Mouse (Mus musculus) neural tube, embryonic 11.5 days (tissue): ENCODE data around the gene Wdfy4. TPM values are rescaled to one million over a fixed set of nuclear protein-coding genes. Genes with fewer than 3 reads are reported as not detected.

Experiments used
- ATAC-seq: fragments of 200-750 bp; cut with Nextera tagmentation; 2 replicates; pipeline ENCODE4 v1.8.0; 2017; ENCODE audit warnings: moderate number of reproducible peaks, mild to moderate bottlenecking, moderate TSS enrichment, moderate library complexity; ENCODE audit not compliant: insufficient read depth, low FRiP score, low TSS enrichment
- DNase-seq: peaks from one replicate; pipeline ENCODE4 v3.0.0-alpha.2; 2015; ENCODE audit warnings: low spot score
- H3K27ac ChIP-seq: fragments of 300-500 bp; sonication (generic); 2 replicates; pipeline ENCODE4 v1.5.1; 2014; ENCODE audit warnings: low read depth, mild to moderate bottlenecking, low read length
- H3K27me3 ChIP-seq: fragments of 300-500 bp; sonication (generic); 2 replicates; pipeline ENCODE4 v1.6.1; 2014; ENCODE audit warnings: mild to moderate bottlenecking, low read length, mixed read lengths; ENCODE audit not compliant: control insufficient read depth, insufficient read depth
- H3K36me3 ChIP-seq: fragments of 300-500 bp; sonication (generic); 2 replicates; pipeline ENCODE4 v1.6.1; 2014; ENCODE audit warnings: mild to moderate bottlenecking, low read length, moderate library complexity, mixed read lengths; ENCODE audit not compliant: control insufficient read depth, insufficient read depth
- H3K4me1 ChIP-seq: fragments of 300-500 bp; sonication (generic); 2 replicates; pipeline ENCODE4 v1.6.1; 2014; ENCODE audit warnings: low read length, mixed read lengths; ENCODE audit not compliant: control insufficient read depth, insufficient read depth
- H3K4me2 ChIP-seq: fragments of 300-500 bp; sonication (generic); 2 replicates; pipeline ENCODE4 v1.6.1; 2014; ENCODE audit warnings: low read depth, mild to moderate bottlenecking, moderate library complexity
- H3K4me3 ChIP-seq: fragments of 300-500 bp; sonication (generic); 2 replicates; pipeline ENCODE4 v1.5.1; 2014; ENCODE audit warnings: low read depth, low read length
- H3K9ac ChIP-seq: fragments of 300-500 bp; sonication (generic); 2 replicates; pipeline ENCODE4 v1.6.1; 2014; ENCODE audit warnings: mild to moderate bottlenecking, low read length
- H3K9me3 ChIP-seq: fragments of 300-500 bp; sonication (generic); 2 replicates; pipeline ENCODE4 v1.6.1; 2016; ENCODE audit warnings: low read length; ENCODE audit not compliant: control insufficient read depth
- WGBS: fragments of 180-500 bp; shearing (Covaris S2); extraction: QIAGEN DNeasy Blood & Tissue Kit; methylation state at CpG from one replicate; pipeline ENCODE4 v1.1.7; 2014; 5-methylcytosine and 5-hydroxymethylcytosine counted together
- polyA plus RNA-seq: library from polyadenylated mRNA; unstranded; fragments of >200 nt; fragmentation: Nextera tagmentation; extraction: Ambion mirVana; gene quantifications from 2 replicates; pipeline ENCODE4 v1.2.1, GENCODE M21; 2014

The Wdfy4 gene
- polyA plus RNA-seq, 1 experiment from 2014 or later = 0.36 TPM

- WGBS = 89% methylated on average over 3 of the region's 3 CpGs
- Histone ChIP-seq H3K27me3 (no peaks in the 10 kb centered on the region), H3K4me3 (no peak overlapping the region), H3K36me3 (no peaks in the 10 kb centered on the region), H3K4me2 (no peak overlapping the region), H3K27ac (no peak overlapping the region), H3K9ac (no peak overlapping the region), H3K4me1 (no peaks in the 10 kb centered on the region), H3K9me3 (no peaks in the 10 kb centered on the region)
- DNase-seq = no peak
- ATAC-seq = no peak
Observed at GRCm38 (mm10) chr14:33045217-33045616, 140.1 kb downstream of the Wdfy4 start.

- no peak overlapping the region for H3K27ac ChIP-seq
- no peaks in the 10 kb centered on the region for H3K9me3 ChIP-seq
- DNase-seq = no peak
- H3K36me3 ChIP-seq = no peaks in the 10 kb centered on the region
- H3K4me3 ChIP-seq = no peak overlapping the region
- H3K9ac ChIP-seq = no peak overlapping the region
- ATAC-seq = no peak
- 56% methylated on average over 3 of the region's 3 CpGs for WGBS
- no peaks in the 10 kb centered on the region for H3K4me1 ChIP-seq
- no peaks in the 10 kb centered on the region for H3K27me3 ChIP-seq
- no peak overlapping the region for H3K4me2 ChIP-seq
Observed at GRCm38 (mm10) chr14:33036811-33037210, 148.5 kb downstream of the Wdfy4 start.

GRCm38 (mm10) chr14:33035386-33035785, 149.9 kb downstream of the Wdfy4 start:
- Histone ChIP-seq H3K36me3 (no peaks in the 10 kb centered on the region), H3K9ac (no peak overlapping the region), H3K9me3 (no peaks in the 10 kb centered on the region), H3K4me2 (no peak overlapping the region), H3K4me3 (no peak overlapping the region), H3K27me3 (no peaks in the 10 kb centered on the region), H3K27ac (no peak overlapping the region), H3K4me1 (no peaks in the 10 kb centered on the region)
- WGBS = 76% methylated on average over 5 of the region's 5 CpGs
- DNase-seq (no peak), ATAC-seq (no peak)

GRCm38 (mm10) chr14:33033424-33033823, 151.9 kb downstream of the Wdfy4 start:
- WGBS = 43% methylated on average over 6 of the region's 6 CpGs
- H3K9me3 ChIP-seq = no peaks in the 10 kb centered on the region
- DNase-seq = peak; percentile 54

GRCm38 (mm10) chr14:33030849-33031248, 154.5 kb downstream of the Wdfy4 start:
- H3K4me2 ChIP-seq = no peak overlapping the region
- H3K27ac ChIP-seq = no peak overlapping the region
- no peaks in the 10 kb centered on the region for H3K36me3 ChIP-seq
- no peak overlapping the region for H3K4me3 ChIP-seq
- DNase-seq (no peak), ATAC-seq (no peak)
- H3K9me3 ChIP-seq = no peaks in the 10 kb centered on the region
- H3K27me3 ChIP-seq = no peaks in the 10 kb centered on the region
- 87% methylated on average over 3 of the region's 3 CpGs for WGBS
- H3K4me1 ChIP-seq = no peaks in the 10 kb centered on the region
- H3K9ac ChIP-seq = no peak overlapping the region

More at GRCm38 (mm10) chr14:33033424-33033823, 151.9 kb downstream of the Wdfy4 start:
- no peak overlapping the region for H3K27ac ChIP-seq
- H3K4me3 ChIP-seq = no peak overlapping the region
- no peak for ATAC-seq
- H3K27me3 ChIP-seq = no peaks in the 10 kb centered on the region
- no peak overlapping the region for H3K4me2 ChIP-seq
- no peaks in the 10 kb centered on the region for H3K4me1 ChIP-seq
- H3K9ac ChIP-seq = no peak overlapping the region
- H3K36me3 ChIP-seq = no peaks in the 10 kb centered on the region

- Histone ChIP-seq H3K27me3 (no peaks in the 10 kb centered on the region), H3K36me3 (no peaks in the 10 kb centered on the region), H3K4me3 (no peak overlapping the region), H3K9ac (no peak overlapping the region), H3K4me1 (no peaks in the 10 kb centered on the region), H3K9me3 (no peaks in the 10 kb centered on the region), H3K27ac (no peak overlapping the region), H3K4me2 (no peak overlapping the region)
- 68% methylated on average over 5 of the region's 5 CpGs for WGBS
- DNase-seq (no peak), ATAC-seq (no peak)
Observed at GRCm38 (mm10) chr14:33019606-33020005, 165.7 kb downstream of the Wdfy4 start.

GRCm38 (mm10) chr14:33019050-33019449, 166.3 kb downstream of the Wdfy4 start:
- ATAC-seq (no peak), DNase-seq (no peak)
- H3K9ac ChIP-seq = no peak overlapping the region
- no peaks in the 10 kb centered on the region for H3K9me3 ChIP-seq
- no peak overlapping the region for H3K4me2 ChIP-seq
- WGBS = 71% methylated on average over 3 of the region's 3 CpGs
- no peaks in the 10 kb centered on the region for H3K36me3 ChIP-seq
- H3K4me1 ChIP-seq = no peaks in the 10 kb centered on the region
- no peaks in the 10 kb centered on the region for H3K27me3 ChIP-seq
- H3K4me3 ChIP-seq = no peak overlapping the region
- H3K27ac ChIP-seq = no peak overlapping the region

- no peaks in the 10 kb centered on the region for H3K9me3 ChIP-seq
- ATAC-seq (no peak), DNase-seq (no peak)
- H3K27me3 ChIP-seq = no peaks in the 10 kb centered on the region
- no peak overlapping the region for H3K9ac ChIP-seq
- H3K4me2 ChIP-seq = no peak overlapping the region
- H3K4me3 ChIP-seq = no peak overlapping the region
- no peak overlapping the region for H3K27ac ChIP-seq
- WGBS = 92% methylated on average over 1 of the region's 1 CpGs
- no peaks in the 10 kb centered on the region for H3K36me3 ChIP-seq
- no peaks in the 10 kb centered on the region for H3K4me1 ChIP-seq
Observed at GRCm38 (mm10) chr14:33007638-33008037, 177.7 kb downstream of the Wdfy4 start.

- WGBS = 96% methylated on average over 1 of the region's 1 CpGs
- Histone ChIP-seq H3K9me3 (no peaks in the 10 kb centered on the region), H3K4me2 (no peak overlapping the region), H3K27ac (no peak overlapping the region), H3K27me3 (no peaks in the 10 kb centered on the region), H3K9ac (no peak overlapping the region), H3K36me3 (no peaks in the 10 kb centered on the region), H3K4me1 (0 out of 2 replicates have a peak, but pooled peaks cover 2% of the 10 kb centered on the region), H3K4me3 (no peak overlapping the region)
- no peak for DNase-seq
- no peak for ATAC-seq
Observed at GRCm38 (mm10) chr14:33005114-33005513, 180.2 kb downstream of the Wdfy4 start.
